Mouse (Mus musculus) large intestine, adult 2 months (tissue): Measurements from ENCODE around the gene H2-T23. TPM values are rescaled to one million over a fixed set of nuclear protein-coding genes. Genes with fewer than 3 reads are reported as not detected.
"Not testable (repeated sequence)": the region's sequence is repeated elsewhere in the genome, so short reads cannot be mapped to it uniquely, and the experiment has no call there.

Experiments used
- DNase-seq: peaks from one replicate; pipeline ENCODE4 v3.0.0-alpha.2; 2012; ENCODE audit warnings: low read depth, low spot score
- WGBS: fragments of 180-500 bp; shearing (Covaris S2); methylation state at CpG from one replicate; pipeline ENCODE4 v1.1.7; 2018; 5-methylcytosine and 5-hydroxymethylcytosine counted together
- polyA plus RNA-seq: library from polyadenylated mRNA; depleted of rRNA; stranded (reverse); fragments of >200 nt; gene quantifications from 2 replicates; pipeline ENCODE4 v1.2.3, GENCODE M21; 2012

H2-T23 gene
- polyA plus RNA-seq, 1 experiment, result 386 TPM

DNA sequence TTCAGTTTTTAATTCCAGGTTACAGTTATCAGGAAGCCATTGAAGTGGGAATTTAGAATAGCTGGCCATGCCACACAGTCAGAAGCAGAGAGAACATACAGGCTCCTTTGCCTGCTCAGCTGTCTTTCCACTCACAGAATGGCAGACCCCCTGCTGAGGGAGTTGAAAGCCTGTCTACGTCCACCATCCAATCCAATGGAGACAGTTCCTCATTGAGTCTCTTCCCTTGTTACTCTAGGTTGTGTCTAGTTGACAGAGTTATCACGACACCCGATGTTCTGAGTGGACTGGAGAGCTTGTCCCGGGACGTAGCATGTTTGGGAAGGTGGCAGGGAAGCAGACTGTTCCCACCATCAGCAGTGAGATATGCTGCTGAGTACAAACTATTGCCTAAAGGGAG lies 7.5 kb downstream of the H2-T23 start:
- DNase-seq, result no peak
- WGBS, result 92% methylated on average over 5 of the region's 5 CpGs

DNA sequence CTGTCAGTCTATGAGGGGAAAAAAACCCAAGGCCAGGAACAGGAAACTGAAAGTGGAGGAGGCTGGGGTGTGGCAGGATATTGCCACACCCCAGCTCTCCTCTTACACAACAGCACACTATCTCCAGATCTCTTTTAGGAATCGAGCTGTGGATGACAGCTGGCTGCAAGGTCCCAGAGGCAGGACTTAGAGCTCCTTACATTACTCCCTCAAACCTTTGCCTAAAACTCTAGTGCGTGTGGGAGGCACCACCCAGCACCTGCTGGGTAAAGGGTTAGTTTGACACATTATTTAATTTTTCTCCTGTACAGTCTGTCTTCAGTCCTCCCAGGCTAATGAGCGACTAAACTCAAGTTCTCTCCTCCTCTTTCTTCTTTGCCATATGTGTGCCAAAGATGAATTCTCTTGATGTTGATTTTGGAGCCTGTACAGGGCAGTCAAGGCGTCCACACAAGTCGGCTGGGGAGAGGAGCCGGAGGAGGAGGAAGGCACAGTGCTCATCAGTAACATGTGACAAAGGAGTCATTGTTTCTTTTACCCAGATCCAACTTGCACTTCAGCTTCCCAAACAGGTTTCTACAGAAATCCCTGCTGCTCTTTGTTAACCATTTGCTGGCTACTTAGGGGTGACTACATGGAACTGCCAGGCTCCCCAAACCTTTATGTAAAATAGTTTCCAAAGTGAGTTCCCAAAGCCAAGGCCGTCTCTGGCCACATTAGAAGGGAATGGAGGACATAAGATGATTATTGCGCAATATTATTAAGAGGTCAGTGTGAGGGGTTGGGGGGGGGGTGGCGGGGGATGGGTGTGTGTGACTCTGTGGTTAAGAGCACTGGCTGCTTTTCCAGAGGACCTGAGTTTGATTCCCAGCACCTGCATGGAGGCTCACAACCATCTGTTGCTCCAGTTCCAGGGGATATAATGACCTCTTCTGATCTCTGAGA lies 8.7 kb downstream of the H2-T23 start:
- no peak for DNase-seq
- WGBS, result 33% methylated on average over 9 of the region's 9 CpGs

DNA sequence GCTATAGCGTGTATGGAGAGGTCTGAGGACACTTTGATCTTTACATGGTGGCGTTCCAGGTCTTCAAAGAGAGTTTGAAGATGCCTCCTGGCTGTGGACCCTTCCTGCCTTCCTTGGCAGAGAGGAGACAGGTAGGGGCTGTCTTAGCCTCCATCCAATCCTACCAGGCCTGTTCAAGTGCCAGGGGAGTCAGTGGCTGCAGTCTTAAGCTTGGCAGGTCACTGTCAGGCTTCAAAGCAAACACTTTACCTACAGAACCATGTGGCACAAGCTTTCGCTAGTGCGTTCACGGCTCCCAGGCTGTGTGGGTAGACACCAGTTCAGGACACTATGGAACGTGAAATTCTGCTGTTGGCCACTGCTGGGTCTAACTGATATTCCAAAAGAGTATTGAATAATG lies 9.7 kb downstream of the H2-T23 start:
- whole genome bisulfite sequencing, result 88% methylated on average over 6 of the region's 6 CpGs
- no peak for DNase-seq

DNA sequence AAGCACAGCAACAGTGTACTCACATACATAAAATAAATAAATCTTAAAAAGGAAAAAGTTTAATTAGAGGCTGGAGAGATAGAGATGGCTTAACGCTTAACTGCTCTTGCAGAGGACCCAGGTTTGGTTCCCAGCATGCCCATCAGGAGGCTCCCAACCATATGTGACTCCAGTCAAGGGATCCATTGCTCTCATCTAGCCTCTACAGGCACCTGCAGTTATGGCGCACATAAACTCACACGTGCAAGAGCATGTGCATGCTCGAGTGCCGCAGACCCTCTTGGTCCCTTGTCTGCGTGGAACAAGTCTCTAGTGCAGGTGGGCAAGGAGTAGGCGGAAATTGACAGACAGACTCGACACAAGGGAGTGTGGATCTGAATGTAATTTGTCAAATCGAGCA lies 10.6 kb downstream of the H2-T23 start:
- 95% methylated on average over 9 of the region's 9 CpGs for WGBS
- DNase-seq, result no peak

DNA sequence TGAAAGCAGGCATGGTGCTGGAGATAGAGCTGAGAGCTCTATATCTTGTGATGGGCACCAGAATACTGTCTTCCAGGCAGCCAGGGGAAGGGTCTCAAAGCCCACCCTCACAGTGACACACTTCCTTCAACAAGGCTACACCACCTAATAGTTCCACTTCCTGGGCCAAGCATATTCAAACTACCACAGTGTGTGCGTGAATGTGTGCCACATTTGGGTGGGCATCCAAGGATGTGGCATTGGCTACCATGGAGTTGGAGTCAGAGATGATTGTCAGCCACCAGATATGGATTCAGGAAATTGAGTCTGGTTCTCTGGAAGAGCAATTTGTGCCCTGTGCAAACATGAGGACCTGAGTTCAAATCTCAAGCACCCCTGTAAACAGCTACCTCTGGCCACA lies 11.3 kb downstream of the H2-T23 start:
- no peak for DNase-seq
- WGBS, result 76% methylated on average over 1 of the region's 1 CpGs

DNA sequence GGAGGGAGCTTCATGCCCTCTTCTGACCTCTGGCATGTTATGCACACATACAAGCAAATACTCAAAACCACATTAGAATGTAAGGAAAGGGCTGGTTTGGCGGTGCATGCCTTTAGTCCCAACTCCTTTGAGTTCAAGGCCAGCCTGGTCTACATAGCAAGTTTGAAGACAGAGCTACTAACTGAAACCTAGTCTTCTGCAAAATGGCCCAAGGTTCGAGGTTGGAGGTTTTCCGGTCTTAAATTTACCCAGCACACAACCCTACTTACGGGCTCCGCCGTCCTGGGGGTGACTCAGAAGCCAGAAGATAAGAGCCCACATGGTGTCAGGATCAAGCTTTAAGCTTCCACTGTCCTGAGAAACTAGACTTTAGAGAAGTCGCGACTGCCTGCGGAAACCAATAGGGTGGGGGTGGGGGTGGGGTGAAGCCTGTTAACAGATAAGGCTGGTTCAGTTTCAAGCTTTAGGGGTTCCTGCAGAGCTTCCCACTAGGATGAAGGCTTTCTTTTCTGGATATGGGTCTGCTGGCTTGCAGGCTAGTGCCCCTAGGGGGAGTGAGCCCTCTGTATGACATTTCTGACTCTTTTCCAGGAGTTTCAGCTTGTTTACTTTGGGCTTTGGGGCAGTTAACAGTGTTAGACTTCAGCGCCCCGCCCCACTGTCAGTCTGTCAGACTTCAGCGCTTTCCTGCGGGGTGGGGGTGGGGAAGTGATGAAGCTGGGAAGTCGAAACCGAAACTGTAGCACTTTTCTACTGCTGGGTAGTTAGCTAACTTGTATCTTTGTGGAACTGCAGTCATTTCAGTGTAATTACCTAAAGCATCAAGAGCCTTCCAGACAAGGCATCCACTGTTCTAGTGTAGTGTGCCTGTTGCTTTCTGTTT lies 12.2 kb downstream of the H2-T23 start, which contains the start of gene H2-T24:
Gene H2-T24, minus strand, starts transcription at position 370 of the 883 bp plus-strand sequence.
- DNase-seq, result no peak
- 32% methylated on average over 15 of the region's 15 CpGs for WGBS

DNA sequence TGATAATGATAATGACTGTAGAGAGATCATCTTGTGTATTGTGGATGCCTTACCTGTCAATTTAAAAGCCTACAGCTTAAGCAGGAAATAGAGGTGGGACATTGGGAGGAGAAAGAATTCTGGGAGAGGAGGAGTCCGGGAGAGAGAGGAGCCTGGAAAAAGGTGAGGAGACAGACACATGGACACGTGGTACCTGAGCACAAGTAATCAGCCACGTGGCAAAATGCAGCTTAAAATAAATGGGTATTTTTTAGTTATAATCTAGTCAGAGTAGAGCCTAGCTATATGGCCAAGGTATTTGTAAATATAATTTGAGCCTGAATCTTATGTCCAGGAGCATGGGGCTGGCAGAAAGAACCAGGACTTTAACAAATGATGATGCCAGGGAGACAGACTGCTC lies 13.1 kb downstream of the H2-T23 start:
- 54% methylated on average over 3 of the region's 3 CpGs for WGBS
- DNase-seq, result no peak

DNA sequence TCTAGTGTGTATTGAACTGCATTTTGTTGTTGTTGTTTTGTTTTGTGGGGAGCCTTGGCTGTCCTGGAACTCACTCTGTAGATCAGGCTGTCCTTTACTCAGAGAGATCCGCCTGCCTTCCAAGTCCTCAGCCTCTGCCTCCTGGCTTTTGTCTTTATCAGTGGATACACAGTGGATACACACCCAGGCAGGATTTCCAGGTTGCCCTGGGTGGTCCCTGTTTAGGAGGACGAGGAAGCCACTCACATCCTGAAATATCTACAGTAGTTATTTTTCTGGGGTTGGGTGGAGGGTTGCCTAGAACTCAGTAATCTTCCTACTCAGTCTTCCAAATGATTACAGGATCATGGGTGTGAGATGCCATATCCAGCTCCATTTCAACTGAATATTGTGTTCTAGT lies 13.7 kb downstream of the H2-T23 start:
- 65% methylated on average over 2 of the region's 2 CpGs for WGBS
- DNase-seq, result no peak

DNA sequence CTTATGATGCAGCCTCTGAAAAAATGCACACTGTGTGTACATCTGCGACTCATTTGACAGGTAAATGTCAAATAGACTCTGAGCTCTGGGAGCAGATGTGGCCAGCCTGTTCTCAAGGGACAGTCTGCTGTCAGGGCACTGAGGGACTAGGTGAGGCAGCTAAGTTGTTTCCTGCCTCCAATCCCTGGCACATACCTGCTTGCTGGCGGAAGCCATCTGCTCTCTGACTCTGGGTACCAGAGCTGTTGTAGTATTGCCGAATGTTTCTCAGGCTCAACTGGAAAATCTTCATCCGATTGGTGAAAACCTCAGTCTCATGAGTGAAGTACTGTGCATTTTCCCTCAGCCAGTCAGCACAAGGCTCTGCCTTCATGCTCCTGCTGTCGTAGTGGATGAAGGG lies 15.6 kb downstream of the H2-T23 start:
- DNase-seq, result no peak
- WGBS, result 91% methylated on average over 5 of the region's 5 CpGs

DNA sequence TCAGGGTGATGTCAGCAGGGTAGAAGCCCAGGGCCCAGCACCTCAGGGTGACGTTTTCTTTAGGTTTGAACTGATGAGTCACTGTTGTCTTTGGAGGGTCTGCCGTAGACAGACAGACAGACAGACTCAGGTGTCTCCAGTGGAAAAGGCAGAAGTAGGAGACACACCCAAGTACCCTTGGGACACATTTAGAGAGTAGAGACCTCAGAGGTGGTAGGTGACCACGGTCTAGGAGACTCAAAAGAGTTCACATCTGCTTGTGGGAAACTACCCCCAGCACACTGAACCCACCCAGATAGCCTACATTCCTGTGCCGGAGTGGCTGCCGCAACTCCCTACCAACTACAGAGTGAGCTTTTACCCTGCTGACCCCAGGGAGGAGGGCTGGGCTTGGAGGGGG lies 17.7 kb downstream of the H2-T23 start:
- no peak for DNase-seq
- 91% methylated on average over 5 of the region's 5 CpGs for WGBS

DNA sequence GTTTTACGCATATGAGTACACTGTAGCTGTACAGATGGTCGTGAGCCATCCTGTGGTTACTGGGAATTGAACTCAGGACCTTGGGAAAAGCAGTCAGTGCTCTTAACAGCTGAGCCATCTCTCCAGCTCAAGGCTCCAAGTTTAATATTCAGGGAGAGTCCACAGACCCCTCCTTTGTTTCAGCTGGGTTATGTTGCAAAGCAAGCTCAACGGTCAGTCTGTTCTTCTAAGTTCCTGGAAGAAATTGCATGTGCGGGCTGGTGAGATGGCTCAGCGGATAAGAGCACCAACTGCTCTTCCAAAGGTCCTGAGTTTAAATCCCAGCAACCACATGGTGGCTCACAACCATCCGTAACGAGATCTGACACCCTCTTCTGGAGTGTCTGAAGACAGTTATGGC lies 28.2 kb downstream of the H2-T23 start:
- DNase-seq, result not testable (repeated sequence)
- 86% methylated on average over 7 of the region's 7 CpGs for WGBS

DNA sequence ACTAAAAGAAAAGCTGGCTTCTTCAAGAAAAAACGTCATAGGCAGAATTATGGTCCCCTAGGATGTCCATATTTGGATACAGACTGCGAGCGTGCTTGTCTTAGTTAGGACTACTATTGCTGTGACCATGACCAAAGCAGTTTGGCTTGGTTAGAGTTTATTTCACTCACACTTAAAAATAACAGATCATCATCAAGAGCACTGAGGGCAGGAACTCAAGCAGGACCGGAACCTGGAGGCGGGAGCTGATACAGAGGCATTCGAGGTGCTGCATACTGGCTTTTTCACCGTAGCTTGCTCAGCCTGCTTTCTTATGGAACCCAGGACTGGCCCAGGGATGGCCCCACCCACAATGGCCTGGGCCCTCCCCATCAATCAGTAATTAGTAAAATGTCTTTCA lies 29.3 kb downstream of the H2-T23 start:
- DNase-seq, result no peak
- 89% methylated on average over 7 of the region's 7 CpGs for WGBS

DNA sequence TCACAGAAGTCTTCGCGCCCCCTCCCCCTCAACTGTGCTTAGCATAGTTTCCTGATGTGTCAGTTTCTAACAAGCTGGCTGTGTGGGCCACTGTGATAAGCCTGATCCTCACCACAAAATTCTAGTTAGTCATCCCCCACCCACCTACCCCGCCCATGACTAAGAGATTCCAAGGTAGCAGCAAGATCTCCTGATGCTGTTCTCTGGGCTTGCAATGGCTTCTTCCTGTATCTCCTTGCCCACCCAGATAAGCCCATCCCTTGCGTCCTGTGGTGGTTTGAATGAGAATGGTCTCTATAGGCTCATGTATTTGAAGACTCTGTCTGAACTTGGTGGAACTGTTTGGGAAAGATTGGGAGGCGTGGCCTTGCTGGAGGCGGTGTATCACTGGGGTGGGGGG lies 30.7 kb downstream of the H2-T23 start:
- WGBS, result 96% methylated on average over 6 of the region's 6 CpGs
- no peak for DNase-seq

DNA sequence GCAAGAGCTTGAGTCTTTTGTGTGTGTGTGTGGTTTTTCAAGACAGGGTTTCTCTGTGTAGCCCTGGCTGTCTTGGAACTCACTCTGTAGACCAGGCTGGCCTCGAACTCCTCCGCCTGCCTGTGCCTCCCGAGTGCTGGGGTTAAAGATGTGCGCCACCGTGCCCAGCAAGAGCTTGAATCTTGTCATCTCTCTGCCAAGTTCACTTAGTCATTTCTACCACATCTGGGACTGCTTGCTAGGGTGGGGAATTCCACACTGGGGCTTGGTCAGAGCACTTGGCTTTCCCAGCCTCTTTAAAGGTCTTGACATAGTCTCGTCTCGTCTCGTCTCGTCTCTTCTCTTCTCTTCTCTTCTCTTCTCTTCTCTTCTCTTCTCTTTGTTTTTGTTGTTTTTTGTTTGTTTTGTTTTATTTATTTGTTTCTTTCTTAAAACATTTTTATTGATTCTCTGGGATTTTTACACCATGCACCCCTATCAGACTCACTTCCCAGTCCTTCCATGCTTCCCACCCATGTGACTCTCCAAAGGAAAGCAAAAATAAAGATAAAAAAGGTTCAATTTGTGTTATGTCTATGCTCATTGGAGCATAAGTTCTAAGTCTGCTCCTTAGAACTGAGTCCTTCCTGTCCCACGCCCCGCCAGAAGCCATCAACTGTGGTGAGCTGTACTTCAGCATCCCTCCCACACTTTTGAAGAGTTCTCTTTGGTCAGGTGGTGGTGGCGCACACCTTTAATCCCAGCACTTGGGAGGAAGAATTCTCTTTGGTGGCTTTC lies 31.3 kb downstream of the H2-T23 start:
- no peak for DNase-seq
- WGBS, result 45% methylated on average over 12 of the region's 12 CpGs

DNA sequence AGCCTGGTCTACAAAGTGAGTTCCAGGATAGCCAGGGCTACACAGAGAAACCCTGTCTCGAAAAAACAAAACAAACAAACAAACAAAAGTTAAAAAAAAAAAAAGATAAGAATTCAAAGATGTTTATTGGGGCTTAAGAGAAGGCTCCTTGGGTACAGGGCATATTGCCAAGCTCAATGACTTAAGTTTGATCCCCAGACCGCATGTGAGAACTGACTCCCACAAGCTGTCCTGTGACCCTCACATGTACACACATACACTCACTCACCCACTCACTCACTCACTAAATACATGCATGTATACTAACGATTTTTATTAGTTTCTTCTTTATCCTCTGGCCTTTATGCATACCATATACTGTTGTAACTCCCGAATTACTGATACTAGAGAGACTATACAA lies 32.3 kb downstream of the H2-T23 start:
- 22% methylated on average over 4 of the region's 4 CpGs for WGBS
- no peak for DNase-seq

DNA sequence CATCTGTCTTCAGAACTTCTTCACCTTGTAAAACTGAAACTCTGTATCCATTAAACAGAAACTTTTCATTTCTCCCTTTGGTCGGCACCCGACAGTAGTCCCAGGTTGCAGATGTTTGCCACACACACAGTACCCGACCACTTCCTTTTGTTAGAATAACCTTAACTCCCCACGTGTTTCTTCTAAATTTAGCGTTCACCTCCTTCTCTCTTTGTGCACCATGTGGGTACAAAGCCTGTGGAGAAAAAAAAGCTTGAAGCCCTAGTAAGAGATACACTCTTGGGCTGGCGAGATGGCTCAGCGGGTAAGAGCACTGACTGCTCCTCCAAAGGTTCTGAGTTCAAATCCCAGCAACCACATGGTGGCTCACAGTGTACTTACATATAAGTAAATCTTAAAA lies 33.3 kb downstream of the H2-T23 start:
- WGBS, result 77% methylated on average over 7 of the region's 7 CpGs
- DNase-seq, result no peak

DNA sequence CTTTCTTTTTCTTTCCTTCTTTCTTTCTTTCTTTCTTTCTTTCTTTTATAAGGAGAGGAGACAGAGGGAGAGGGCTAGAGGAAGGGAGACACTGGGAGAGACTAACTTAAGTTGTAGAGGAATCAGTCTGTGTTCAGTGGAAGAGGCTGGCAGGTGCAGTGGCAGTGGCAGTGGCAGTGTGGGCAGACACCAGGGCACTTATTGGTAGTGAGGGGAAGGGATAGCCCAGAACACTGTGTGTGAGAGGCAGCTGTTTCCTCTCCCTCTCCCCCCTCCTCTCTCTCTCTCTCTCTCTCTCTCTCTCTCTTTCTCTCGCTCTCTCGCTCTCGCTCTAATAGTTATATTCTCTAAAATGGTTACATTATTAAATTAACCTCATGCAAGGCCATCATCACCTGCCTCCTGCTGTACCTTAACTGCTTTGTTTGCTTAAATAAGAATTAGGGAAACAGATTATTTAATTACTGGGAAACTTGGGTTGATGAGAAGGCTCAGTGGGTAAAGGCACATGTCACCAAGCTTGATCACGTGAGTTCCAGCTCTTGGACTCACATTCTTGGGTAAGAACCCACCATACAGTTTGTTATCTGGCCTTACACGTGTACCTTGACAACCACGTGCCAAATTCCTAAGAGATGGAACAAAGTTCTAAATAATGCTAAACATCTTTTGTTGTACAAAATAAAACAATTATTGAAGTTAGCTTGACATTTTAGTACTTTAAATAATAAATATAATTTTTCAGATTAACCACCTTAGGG lies 33.9 kb downstream of the H2-T23 start:
- WGBS, result 74% methylated on average over 6 of the region's 6 CpGs
- DNase-seq, result no peak

DNA sequence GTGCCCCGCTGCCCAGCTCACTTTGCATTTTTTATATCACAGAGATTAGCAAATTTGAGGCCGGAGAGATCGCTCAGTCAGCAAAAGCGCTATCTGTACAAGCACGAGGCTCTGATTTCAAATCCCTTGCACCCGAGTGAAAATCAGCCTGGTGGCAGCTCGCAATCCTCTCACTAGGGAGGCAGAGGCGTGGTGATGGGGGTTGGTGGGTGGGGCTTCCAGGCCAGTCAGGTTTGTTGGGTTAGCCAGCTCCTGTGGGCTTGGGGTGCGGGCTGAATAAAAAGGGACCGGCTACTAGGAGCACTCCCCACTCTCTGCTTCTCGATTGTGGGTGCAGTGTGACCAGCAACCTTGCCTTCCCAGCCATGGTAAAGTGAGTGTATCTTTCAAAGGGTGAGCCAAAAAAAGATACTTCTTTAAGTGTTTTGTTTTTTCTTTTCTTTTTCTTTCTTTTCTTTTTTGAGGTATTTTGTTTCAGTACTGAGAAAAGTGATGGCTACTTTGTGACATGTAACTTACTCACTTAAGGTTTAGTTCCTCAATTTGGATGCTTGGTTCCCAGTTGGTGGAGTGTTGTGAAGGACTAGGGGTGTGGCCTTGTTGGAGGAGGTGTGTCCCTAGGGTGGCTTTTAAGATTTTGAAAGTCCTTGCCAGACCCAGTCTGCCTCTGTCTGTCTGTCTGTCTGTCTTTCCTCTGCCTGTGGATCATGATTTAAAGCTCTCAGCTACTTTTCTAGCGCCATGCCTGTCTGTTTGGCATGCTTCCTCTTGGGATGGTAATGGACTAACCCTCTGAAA lies 34.7 kb downstream of the H2-T23 start:
- no peak for DNase-seq
- WGBS, result 39% methylated on average over 12 of the region's 12 CpGs
